9 mouse cellular contexts compared by ENCODE assay signal in the genomic region with DNA sequence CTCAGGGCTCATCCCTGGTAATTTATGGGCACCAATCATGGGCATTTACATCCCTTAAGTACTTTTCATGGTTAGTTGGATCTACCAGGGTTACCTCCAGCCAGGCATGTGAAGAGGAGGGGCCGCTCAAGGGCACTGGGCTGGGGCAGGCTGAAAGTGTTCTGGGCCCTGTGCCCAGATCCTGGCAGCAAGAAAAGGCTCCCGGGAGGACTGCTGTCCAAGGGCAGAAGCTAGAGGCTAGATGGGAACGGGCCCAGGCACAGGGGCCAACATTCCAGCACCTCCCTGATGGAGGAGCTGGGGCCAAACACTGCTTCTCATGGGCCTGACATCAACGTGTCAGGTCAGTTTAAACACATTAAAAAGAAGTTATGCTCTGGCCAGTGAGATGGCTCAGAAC. TPM values are rescaled to one million over a fixed set of nuclear protein-coding genes. Genes with fewer than 3 reads are reported as not detected.
DNase-seq lines count a peak whose midpoint lies in the region; ATAC-seq and TF ChIP-seq lines count a peak whose summit lies in the region.
"Had no signal": no experiment of that assay in that cellular context is flagged by ENCODE, and none has a peak within 500 bp of the region (broad histone marks: within the 10 kb centered on the region; RNA-seq: fewer than 3 reads in every experiment).

No protein-coding gene starts in this region.

- no peaks in the 10 kb centered on the region; the same call in 1 of the 2 replicates for H3K4me1 ChIP-seq in neural tube, embryonic 11.5 days (ENCODE audit: control insufficient read depth, insufficient read depth, low read length)
- no peaks in the 10 kb centered on the region for H3K4me1 ChIP-seq in cerebellum, adult 2 months (ENCODE audit: control insufficient read depth, insufficient read depth, low read length)
- H3K4me1 ChIP-seq in stomach, postnatal 0 days (replicated peaks; ENCODE audit: control insufficient read depth, insufficient read depth): 0 out of 2 replicates have a peak, but pooled peaks cover 3% of the 10 kb centered on the region

- no peaks in the 10 kb centered on the region; the same call in 1 of the 2 replicates for H3K9me3 ChIP-seq in neural tube, embryonic 11.5 days (ENCODE audit: control insufficient read depth, low read length)
- no peaks in the 10 kb centered on the region for H3K9me3 ChIP-seq in stomach, postnatal 0 days (ENCODE audit: control insufficient read depth, low read length)

- H3K27me3 ChIP-seq in neural tube, embryonic 11.5 days (ENCODE audit: control insufficient read depth, insufficient read depth, low read length): no peaks in the 10 kb centered on the region
- no peaks in the 10 kb centered on the region for H3K27me3 ChIP-seq in cerebellum, adult 2 months (ENCODE audit: control insufficient read depth, insufficient read depth, low read length)
- H3K27me3 ChIP-seq in stomach, postnatal 0 days (ENCODE audit: control insufficient read depth, insufficient read depth, low read length): no peaks in the 10 kb centered on the region

- no peak overlapping the region for H3K27ac ChIP-seq in neural tube, embryonic 11.5 days (ENCODE audit: low read depth, low read length)
- no peak overlapping the region for H3K27ac ChIP-seq in cerebellum, adult 2 months (ENCODE audit: insufficient read depth, low read length)
- 0 out of 2 replicates have a peak overlapping the region, but pooled peaks have one; percentile 53 for H3K27ac ChIP-seq in stomach, postnatal 0 days (replicated peaks)
- no peak overlapping the region for H3K27ac ChIP-seq in left cerebral cortex, adult 2 months

- H3K4me2 ChIP-seq in neural tube, embryonic 11.5 days (ENCODE audit: low read depth): no peak overlapping the region
- no peak overlapping the region for H3K4me2 ChIP-seq in stomach, postnatal 0 days (replicated peaks; ENCODE audit: low read depth)

- intact Hi-C loops in left cerebral cortex, adult 2 months (cut with DNase I): no loop called here

- H3K9ac ChIP-seq in neural tube, embryonic 11.5 days (ENCODE audit: low read length): no peak overlapping the region
- no peak overlapping the region for H3K9ac ChIP-seq in stomach, postnatal 0 days (ENCODE audit: low read length)

- no peak for TF ChIP-seq CTCF in cerebellum, adult 2 months (IDR thresholded peaks at IDR 0.05; ENCODE audit: borderline replicate concordance, insufficient read depth, low read depth, low read length)
- no peak for TF ChIP-seq CTCF in stomach, postnatal 0 days (IDR thresholded peaks at IDR 0.05; ENCODE audit: low read depth)
- no peak for TF ChIP-seq CTCF in left cerebral cortex, adult 2 months (IDR thresholded peaks at IDR 0.05)

- H3K4me3 ChIP-seq in neural tube, embryonic 11.5 days (ENCODE audit: low read depth, low read length): no peak overlapping the region
- no peak overlapping the region for H3K4me3 ChIP-seq in cerebellum, adult 2 months (replicated peaks; ENCODE audit: insufficient read depth, low read depth, low read length)
- no peak overlapping the region for H3K4me3 ChIP-seq in stomach, postnatal 0 days (ENCODE audit: low read depth, low read length)
- no peak overlapping the region for H3K4me3 ChIP-seq in left cerebral cortex, adult 2 months
- H3K4me3 ChIP-seq: myocyte had no signal

- peak; percentile 40 for DNase-seq in neural tube, embryonic 11.5 days (ENCODE audit: low spot score)
- DNase-seq in neural tube, embryonic 10.5 days (ENCODE audit: extremely low spot score, low spot score): no peak
- peak; percentile 26 to 58 for DNase-seq in cerebellum, adult 2 months
- peak; percentile 57 for DNase-seq in heart, adult 8-10 months (ENCODE audit: low spot score)
- DNase-seq in kidney, postnatal 36 days: peak; percentile 88 to 90
- no peak for DNase-seq in stomach, postnatal 0 days (ENCODE audit: low spot score)
- no peak for DNase-seq in left cerebral cortex, adult 2 months (ENCODE audit: extremely low spot score in 1 of 2, low spot score in 2 of 2)
- DNase-seq in spleen, adult 12 weeks (ENCODE audit: low spot score): no peak

- no peak for TF ChIP-seq POLR2A in cerebellum, adult 2 months (IDR thresholded peaks at IDR 0.05; ENCODE audit: borderline replicate concordance, insufficient read depth, low read length)

- no peak for TF ChIP-seq EP300 in stomach, postnatal 0 days (optimal IDR thresholded peaks at IDR 0.05)

- 23% methylated on average over 4 of the region's 4 CpGs for WGBS in neural tube, embryonic 11.5 days
- 6% methylated on average over 4 of the region's 4 CpGs for WGBS in cerebellum, adult 2 months
- 24% methylated on average over 4 of the region's 4 CpGs for WGBS in stomach, postnatal 0 days

- no peaks in the 10 kb centered on the region for H3K36me3 ChIP-seq in neural tube, embryonic 11.5 days (ENCODE audit: control insufficient read depth, insufficient read depth, low read length)
- no peaks in the 10 kb centered on the region for H3K36me3 ChIP-seq in stomach, postnatal 0 days (ENCODE audit: control insufficient read depth, insufficient read depth, low read length)

- peak; percentile 72 for ATAC-seq in neural tube, embryonic 11.5 days (ENCODE audit: insufficient read depth, low FRiP score, low TSS enrichment)
- ATAC-seq in stomach, postnatal 0 days (ENCODE audit: low FRiP score, low TSS enrichment): no peak

RNA-seq across cellular contexts. Expression of a gene that starts 51.0 kb away (rescaled TPM):
- 185 and 187 TPM in 2 replicates for polyA plus RNA-seq in neural tube, embryonic 11.5 days (2014; fragmentation: Nextera tagmentation; extraction: Ambion mirVana)
- polyA plus RNA-seq in cerebellum, adult 2 months (2012; rRNA removed): 88.1 and 88.6 TPM in 2 replicates
- 10 to 100 TPM; 69.8 to 70.9 (median 70.0) TPM for total RNA-seq in heart, adult 8-10 months (2022)
- 104 and 115 TPM in 2 replicates for polyA plus RNA-seq in stomach, postnatal 0 days (2015; fragmentation: Nextera tagmentation; extraction: Ambion mirVana)
- total RNA-seq in left cerebral cortex, adult 2 months (2021): 10 to 100 TPM; 59.2 to 64.2 TPM

Comparison
In these comparisons a context has a peak if more than half of its experiments do, and no peak if none do; other contexts are left out.
1. DNase-seq: peak in neural tube, embryonic 11.5 days (single experiment), cerebellum, adult 2 months (2 of 2), heart, adult 8-10 months (single experiment) and kidney, postnatal 36 days (2 of 2); none in neural tube, embryonic 10.5 days (single experiment), stomach, postnatal 0 days (single experiment), left cerebral cortex, adult 2 months (0 of 2) and spleen, adult 12 weeks (single experiment).